Mouse (Mus musculus) ES-Bruce4 (cell line): ENCODE measurements around the gene Lipc.

Experiments used
- CTCF ChIP-seq: IDR thresholded peaks from one replicate; pipeline ENCODE4 v1.8.1; 2011; ENCODE audit warnings: low read depth, low read length
- EP300 ChIP-seq: IDR thresholded peaks from 2 replicates; pipeline ENCODE4 v1.6.1; 2011; ENCODE audit warnings: low read depth, low read length; ENCODE audit not compliant: insufficient read depth
- POLR2A ChIP-seq: IDR thresholded peaks from one replicate; pipeline ENCODE4 v1.8.1; 2011; ENCODE audit warnings: low read length; ENCODE audit not compliant: insufficient read depth

DNA sequence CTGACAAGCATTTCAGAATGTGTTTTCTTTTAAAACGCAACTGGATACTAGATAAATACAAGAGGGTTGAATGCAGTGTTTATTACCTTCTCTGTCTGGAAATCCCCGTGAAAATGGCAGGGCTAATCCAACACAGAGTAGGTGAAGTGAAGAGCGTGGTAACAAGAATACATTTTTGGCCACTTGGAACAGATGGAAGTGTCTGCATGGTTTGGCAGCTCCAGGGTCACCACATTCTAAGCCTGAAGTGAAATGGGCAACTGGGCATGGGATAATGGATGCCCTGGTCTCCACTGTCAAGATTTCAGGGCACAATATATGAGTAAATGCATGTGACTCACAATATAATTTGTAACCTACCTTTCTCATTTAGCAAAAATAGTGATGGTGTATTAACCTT is 169.8 kb downstream of the Lipc start:
- TF ChIP-seq CTCF (no peak), POLR2A (no peak), EP300 (no peak)
